Mouse (Mus musculus): ENCODE measurements around the gene Fbf1.
A peak's percentile ranks its signal among the peaks of the same experiment; 100 is the strongest.

DNA sequence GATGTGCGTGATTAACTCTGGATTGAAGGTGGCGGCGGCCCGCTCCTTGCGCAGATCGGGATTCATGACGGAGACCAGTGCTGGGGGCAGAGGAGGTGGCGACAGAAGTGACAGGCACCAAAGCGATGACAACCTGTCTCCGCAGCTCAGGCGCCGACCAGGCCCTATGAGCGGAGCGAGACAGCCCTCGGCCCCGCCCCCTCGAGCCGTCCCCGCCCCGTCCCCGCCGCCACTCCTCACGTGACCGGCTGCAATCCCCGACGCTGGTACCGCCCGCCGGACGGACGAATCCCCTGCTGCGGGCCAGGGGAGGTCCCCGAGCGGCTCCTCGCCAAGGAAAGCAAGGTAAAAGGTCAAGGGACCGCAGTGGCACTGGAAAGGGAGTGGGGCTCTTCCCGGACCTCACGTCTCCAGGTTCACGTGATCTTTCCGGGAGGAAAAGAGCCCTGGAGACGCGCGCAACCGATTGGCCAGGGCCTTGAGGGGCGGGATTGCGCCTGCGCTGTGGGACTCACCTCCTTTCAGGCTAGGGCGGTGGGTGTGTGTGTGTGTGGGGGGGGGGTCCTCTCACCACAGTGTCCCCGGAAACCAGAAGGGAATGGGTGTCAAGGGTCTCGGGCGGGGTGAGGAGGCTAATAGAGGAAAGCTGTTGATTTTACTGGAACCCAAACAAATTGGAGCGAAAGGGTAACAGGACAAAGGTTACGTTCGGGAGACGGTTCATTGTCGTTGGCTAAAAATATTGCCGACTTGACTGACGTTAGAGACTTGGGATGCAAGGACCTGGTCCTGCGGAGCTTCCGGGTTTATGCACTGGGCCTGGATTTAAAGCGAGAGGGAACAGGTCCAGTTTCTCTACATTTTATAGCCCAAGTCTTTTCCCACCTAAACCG lies 30.9 kb upstream of the Fbf1 start, which contains the start of the genes Ten1 and Acox1:
- TF ChIP-seq POLR2A (IDR thresholded peaks at IDR 0.05; ENCODE audit: borderline replicate concordance, low read depth, low read length) (peak; percentile 82; the same call in 1 of the 2 replicates), CTCF (IDR thresholded peaks at IDR 0.05; ENCODE audit: low read depth, low read length) (no peak)

All from bone marrow macrophage, adult 2 months (primary cell).